Mouse (Mus musculus) B cell, adult 2 months (primary cell): ENCODE measurements around the gene Prkcsh.

Experiments
- DNase-seq, 2 experiments: peaks; one replicate each; pipeline ENCODE4 v3.0.0; 2022

The Prkcsh gene

DNA sequence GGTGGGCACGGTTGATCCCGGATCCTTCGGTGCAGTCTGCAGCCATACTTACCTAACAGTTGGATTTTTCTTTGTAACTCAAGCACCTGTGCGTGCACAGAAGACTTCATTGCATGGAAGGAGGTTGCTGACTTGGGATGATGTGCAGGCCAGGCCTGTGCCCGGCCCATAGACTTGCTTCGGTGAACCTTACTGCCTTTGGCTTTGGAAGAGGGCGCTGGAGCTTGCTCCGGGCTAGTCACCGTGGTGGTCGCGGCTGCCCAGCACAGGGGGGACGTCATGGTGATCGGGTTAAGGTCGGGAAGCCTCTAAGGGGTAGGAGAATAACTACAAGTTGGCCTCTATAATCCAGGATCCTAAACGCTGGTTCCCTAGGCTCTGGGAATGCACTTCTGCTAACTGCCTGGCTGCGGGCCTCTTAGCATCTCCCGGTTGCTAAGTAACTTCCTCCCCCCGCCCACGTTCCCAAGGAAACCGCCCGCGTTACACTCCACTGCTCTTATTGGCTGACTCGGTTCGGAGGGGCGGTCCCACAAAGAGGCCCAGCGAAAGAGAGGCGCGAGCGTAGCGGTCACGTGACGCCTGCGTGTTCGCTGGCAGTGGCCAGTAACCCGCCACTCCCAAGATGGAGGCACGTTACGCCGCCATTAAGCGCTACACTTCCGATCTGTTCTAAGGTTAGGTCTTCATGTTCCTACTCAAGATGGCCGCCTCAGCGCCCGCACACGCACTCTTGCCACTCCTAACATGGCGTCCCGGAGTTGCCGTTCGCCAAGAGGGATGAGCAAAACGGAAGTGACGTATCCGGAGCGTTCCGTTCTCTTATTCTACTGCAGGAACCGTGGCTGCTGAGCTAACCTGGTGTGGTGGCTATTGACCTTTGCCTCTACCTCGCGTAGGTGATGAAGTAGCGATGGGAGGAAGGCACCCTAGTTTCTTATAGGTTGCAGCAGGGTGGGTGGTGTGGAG, at the start of gene Prkcsh, which contains the start of gene Ccdc151:
Gene Prkcsh (plus strand): TSS at position 613 of the 969 bp plus-strand sequence.
Gene Ccdc151 (minus strand): TSS at position 441 of the 969 bp plus-strand sequence.
- DNase-seq = peak; percentile 95 to 98

DNA sequence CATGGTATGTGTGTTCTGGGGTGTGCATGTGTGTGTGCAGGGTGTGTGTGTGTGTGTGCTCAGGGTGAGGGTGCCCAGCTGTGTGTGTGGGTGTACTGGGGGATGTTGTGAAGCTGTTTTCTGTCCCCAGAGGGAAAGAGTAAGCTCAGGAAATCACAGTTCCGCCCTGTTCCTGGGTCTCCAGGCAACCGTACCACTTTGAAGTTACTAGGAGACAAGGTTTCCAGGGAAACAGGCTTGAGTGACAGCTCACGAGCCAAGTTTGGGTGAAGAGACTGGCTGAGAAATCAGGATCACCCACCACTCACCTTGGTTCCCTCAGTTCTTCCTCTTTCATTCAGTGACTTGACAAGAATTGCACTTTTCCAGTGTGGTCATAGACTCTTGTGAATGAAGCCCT, 49.0 kb upstream of the Prkcsh start:
- no peak for DNase-seq

DNA sequence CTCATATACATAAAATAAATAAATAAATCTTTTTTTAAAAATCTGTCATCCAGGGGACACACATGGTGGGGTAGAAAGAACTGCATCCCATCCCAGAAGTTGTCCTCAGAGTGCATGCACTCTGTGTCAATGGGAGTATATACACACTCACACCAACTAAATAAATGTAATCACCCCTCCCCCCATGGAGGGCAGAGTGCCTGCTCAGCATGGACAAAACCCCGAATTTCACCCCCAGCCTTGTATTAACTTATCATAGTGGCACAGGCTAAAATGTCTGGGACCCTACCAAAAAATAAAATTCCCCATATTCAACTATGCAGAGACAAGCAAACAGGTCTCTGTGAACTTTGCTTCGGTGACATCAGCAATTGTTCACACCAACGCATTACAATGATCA, 48.0 kb upstream of the Prkcsh start:
- no peak for DNase-seq

DNA sequence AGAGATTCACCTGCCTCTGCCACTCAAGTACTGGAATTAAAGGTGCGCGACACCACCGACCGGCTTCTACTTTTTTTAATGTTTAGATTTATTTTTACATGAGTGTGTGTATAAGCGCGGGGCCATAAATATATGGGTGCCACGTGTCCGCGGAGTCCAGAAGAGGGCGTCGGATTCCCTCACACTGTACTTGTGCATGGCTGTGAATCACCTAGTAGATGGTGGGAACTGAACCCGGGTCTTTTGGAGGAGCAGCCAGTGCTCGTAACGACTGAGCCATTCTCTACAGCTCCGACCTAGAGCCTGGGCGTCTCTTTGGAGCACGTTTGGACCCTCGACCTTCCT, 47.4 kb upstream of the Prkcsh start:
- no peak for DNase-seq

DNA sequence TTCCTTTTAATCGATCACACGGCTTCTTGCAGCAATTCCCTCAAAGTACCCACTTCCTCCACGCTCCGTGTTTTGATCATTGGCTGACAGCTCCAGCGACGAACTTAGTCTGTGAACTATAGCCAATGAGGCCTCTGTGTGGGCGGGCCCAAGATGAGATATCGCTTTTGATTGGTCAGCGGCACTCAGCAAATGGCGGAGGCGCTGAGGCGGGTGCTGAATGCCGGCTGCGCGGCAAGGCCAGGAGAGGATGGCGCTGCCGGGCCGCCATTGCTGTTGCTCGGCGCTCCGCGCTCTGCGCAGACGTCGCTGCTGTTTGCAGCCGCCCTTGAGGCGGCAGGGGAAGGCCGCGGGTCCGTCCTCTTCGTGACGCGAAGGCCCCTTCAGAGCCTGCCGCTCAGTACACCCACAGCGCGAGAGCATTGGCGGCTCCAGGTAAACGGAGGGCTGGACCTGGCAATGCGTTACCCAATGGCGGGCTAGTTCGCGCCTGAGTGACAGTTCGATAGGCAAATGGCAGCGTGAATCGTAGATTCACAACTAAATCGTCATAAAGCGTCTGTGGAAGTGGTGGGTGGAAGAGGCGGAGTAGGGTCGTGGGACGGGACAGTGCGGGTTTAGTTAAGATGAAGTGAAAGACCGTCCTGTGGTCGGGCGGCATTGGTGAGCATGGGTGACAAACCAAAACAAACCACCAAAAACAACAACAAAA, 46.9 kb upstream of the Prkcsh start, which contains the start of gene Swsap1:
Gene Swsap1 (plus strand): TSS at position 186 of the 712 bp plus-strand sequence.
- DNase-seq = peak; percentile 95 to 96

DNA sequence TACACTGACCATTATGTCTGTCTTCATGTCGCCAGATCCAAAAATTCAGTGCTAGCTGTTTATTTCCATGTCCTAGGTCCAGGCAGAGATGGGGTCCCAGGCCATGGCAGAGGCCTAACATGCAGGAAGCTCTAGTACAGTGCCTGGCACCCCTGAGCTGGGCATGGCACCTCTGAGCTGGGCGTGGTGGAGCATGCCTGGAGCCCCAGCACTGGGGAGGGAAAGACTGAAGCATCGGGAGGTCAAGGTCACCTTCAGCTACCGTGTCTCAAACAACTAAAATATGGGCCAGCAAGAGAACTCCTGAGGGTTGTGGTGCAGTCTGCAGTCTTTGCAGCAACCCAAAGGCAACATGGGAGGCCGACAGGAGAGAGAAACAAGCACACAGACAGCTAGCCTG, 44.2 kb upstream of the Prkcsh start:
- DNase-seq = no peak

DNA sequence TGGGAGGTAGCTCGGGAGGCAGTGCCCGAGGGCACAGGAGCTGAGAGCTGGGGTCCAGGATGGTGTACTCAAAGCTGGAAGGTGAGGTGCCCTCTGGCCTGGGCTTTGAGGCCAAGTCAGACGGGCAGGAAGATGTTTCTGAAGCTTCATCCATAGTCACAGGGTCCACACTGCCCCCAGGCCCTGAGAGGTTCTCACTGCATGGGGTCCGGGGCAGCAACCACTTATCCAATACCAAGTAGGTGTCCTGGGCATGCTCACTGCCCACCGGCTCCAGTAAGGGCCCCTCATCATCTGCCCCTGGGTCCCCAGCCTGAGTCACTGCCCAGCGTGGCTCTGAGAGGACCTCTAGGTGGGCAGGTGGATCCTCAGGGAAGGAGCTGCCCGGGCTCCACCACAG, 43.4 kb upstream of the Prkcsh start:
- no peak for DNase-seq

DNA sequence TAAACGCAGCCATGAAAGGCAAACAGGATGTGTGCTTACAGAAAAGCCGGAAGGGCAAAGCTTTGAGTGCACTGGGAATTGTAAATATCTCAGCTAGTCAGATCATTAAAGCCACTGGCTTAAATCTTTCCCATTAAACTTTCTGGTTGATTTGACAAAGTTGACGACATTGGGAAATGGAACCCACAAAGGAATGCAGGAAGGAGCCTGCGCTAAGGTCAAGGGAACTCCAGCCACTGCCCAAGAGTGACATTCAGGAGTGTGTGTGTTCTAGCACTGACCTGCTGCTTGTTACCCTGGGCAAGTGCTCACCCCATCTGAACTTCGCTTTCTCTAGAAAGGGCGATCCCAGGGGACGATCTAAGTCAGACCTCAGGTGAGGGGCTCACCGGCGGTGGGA, 42.5 kb upstream of the Prkcsh start:
- no peak for DNase-seq

DNA sequence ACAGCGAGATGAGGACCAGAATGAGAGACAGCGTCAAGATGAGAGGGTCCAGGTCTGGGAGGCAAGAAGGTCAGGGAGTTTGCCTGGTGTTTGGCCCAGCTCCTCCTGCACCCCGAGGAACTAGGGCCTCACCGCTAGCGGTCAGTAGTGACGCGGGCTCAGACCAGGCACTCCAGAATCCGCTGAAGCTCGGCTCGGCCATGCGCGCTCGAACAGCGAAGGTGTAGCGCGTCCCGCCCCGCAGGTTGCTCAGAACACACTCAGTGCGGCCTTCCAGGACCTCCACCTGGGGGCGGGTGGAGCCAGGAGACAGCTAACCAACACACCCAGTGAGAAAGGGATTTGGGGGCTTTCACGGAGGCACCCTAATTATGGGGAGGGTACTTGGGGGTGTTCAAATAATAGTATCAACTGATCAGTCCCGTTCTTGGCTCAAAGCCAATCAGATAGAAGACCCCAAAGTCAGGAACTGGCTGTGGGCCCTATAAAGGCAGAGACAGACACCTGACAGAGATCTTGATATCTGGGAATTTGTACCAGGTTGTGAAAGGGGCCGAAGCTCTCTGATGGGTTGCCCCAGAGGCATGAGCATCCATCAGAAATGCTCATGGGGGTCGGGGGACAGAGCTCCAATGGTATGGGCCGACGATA, 41.9 kb upstream of the Prkcsh start:
- DNase-seq = no peak

DNA sequence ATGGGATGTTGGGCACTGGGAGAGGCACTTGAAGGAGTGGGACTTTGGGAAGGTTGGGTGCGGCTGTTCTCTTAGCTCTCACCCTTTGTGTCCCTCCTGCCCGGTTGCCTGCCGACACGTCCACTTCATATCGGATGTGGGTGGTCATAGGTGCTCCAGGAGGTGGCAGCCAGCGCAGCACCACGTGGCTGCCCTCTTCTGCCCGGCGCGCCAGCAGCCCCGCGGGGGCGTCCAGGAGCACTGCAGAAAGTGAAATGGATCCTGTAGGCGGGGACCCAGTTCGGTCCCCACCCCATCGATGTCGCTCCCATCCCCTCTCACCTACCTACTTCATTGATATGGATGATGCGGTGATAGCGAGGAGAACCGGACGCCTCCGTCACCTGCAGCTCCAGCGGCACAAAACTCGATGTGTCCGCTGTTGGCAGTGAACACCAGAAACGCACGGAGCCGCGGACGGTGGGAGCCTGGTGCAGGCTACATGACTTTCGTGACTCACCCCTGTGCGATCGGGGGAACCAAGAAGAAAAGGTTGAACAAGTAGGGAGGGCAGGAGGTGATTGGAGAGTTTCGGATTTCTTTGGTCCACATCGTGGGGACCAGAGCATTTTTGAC, 41.1 kb upstream of the Prkcsh start:
- peak in 1 of 2 experiments; percentile 20 for DNase-seq

DNA sequence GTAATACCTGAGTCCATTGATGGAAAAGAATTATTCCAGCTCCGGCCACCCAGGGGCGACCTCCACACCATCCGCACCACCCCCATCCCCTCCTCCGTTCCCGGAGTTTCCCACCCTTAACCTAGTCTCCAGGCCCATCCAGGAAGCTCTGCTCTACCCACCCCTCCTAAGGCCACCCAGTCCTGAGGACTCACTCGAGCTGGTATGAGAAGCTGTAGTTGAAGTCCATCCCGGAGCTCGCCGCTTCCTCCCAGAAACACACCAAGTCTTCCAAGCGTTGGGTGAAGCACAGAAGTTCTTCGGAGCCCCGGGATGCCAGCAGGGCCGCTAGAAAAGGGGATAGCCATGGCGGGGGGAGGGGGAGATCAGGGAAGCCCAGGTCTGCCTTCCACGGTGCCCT, 40.6 kb upstream of the Prkcsh start:
- no peak for DNase-seq

DNA sequence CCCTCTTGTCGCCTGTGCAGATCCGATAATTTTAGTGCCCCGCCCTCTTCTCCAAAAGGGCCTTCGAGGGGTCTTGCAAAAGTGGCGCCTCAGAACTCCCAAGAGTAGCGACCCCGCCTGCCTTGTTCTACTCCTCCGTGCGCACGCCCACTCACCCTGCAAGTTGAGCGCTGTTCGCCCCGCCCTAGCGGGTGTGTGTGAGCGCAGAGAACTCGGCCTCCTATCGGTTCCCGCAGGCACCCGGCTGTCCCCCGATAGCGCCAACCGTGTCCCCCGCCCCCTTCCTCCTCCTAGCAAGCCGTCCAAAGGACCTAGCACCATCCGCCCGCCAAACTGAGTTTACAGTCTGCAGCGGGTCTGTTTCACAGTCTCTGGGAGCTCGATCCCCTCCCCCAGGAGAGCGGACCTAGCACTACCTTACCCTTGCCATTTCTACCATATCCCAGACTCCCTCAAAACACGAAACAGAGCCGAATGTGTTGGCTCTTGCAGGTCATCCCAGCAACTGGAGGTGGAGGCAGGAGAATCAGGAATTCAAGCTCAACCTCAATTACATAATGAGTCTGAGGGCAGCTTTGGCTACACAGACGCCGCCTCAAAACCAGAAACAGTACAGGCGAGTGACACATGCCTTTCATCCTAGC, 40.1 kb upstream of the Prkcsh start:
- DNase-seq = peak; percentile 50 to 57

DNA sequence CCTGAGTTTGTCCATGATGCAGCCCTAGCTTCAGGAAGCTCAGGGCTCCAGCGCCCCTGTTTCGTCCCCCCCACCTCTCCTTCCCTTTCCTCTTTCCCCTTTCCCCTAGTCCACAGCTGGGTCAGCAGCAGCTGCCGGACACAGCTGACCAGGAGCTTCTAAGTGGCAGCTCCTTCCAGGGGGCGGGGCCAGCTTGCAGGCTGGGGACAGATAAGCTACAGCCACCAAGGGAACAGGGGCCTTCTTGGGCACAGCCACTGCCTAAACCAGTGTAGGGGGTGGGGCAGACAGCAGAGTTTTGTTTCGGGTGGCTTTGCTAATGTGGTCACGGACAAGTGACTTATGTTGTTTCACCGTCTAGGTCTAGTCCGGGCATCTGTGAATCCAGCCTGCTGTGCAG, 39.2 kb upstream of the Prkcsh start, which contains the start of gene Epor:
Gene Epor (minus strand): TSS at position 90 of the 400 bp plus-strand sequence.
- DNase-seq = no peak

DNA sequence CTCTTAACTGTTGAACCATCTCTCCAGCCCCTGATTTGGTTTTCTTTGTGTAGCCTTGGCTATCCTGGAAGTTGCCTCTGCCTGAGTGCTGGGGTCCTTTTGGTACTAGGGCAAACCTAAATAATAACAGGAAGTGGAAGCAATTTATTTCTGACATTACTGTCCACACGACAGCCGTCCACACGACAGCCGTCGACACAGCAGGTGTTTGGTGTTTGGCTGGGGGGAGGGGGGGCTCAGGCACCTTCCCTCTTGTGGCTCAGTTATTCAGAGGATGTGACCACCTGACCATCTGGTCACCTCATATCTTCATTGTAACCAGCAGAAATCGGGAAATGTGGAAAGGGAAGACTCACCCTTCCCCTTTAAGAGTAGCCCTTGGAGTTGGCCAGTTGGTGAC, 33.7 kb upstream of the Prkcsh start:
- no peak for DNase-seq

DNA sequence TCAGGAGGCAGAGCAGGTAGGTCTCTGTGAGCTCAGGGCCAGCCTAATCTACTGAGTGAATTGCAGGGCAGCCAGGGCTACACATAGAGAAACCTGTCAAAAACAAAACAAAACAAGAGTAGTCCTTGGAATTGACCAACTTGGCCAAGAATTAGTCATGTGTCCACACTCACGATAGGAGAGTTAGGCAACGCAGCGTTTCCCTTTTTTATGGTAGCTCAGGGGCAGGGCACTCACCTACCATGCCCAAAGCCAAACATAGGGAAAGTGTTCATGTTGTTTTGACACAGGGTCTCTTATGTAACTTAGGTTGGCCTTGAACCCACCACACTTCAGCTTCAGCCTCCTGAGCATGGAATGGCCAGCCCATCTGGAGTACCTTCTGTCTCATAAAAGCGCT, 33.3 kb upstream of the Prkcsh start:
- no peak for DNase-seq

DNA sequence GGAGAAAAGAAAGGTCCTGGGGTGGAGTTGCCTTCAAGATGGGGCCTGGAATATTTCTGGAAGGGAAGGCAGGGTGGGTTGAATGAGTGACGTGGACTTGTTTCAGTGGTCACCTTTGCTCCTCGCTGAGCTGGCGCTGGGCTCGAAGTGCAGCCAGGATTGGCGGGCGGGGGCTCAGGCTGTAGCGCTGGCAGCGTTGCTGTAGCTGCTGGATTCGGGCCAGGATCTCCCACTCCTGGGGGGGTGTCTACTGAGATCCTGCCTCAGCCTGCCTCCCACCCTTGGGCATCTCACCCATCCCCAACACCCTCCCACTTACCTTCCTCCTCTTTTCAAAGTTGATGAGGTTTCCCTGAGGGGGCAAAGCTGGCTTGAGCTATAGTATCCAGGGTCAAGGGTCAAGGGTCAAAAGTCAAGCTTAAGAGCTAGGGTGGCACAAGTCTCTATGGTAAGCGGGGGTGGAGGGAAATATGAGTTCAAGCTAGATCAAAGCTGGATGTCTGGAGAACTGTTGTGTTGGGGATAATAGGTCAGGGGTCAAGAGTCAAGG, 25.9 kb upstream of the Prkcsh start:
- no peak for DNase-seq

DNA sequence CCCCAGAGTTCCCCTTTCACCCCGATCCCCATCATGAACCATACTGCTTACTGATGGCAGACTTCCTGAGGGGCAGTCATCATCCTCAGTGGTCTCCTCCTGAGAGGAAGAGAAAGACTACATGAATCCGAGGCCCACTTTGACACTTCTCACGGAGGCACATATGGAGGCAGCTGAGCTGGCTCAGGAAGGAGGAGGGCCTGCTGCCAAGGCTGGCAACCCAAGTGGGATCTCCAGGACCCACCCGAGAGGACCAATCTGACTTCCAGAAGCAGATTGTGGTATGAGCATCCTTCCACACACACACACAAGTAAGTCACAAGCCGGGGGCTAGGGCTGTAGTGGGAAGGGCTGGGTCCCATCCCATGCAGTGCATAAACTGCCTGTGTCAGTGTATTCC, 25.3 kb upstream of the Prkcsh start:
- no peak for DNase-seq

DNA sequence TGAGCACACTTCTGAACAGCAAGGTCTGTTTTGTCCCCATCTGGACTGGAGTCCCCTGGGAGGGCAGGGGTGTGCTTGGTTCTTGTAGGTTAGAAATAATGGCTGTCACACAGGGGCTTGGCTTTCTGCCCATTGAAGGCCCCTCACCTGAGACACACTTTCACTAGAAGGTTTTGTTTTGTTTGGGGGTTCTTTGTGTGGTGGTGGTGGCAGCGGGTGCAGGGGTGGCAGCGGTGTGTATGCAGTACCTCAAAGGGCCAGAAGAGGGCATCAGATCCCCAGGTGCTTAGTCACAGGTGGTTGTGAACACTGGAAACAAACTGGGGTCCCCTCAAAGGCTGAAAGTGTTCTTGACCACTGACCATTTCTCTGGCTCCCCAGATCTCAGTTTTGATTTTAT, 24.6 kb upstream of the Prkcsh start:
- peak; percentile 73 to 75 for DNase-seq

DNA sequence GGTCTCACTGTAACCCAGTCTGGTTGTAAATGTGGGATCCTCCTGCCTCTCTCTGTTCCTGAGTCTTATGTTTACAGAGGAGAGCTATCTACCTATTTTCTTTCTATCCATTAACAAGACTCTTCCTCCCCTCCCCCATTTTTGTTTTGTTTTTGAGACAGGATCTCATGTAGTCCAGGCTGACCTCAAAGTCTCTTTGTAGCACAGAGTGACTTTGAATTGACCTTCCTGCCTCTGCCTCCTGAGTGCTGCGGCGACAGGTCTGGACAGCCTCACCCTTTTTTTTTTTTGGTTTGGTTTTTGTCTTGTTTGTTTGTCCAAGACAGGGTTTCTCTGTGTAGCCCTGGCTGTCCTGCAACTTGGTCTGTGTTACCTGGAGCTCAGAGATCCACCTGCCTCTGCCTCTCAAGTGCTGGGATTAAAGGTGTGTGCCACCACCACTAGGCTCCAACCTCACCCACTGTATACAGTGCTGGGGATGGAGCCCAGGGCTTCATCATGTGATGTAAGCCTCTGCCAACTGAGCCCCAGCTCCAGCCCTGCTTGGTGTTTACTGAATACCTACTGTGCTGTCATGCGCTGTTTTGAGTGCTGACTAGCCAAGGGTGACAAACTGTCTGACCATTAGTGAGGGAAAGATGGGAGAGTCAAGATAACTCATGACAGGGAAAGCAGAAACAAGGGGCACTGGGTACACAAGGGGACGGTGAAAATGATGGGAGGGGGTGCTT, 24.0 kb upstream of the Prkcsh start:
- no peak for DNase-seq

DNA sequence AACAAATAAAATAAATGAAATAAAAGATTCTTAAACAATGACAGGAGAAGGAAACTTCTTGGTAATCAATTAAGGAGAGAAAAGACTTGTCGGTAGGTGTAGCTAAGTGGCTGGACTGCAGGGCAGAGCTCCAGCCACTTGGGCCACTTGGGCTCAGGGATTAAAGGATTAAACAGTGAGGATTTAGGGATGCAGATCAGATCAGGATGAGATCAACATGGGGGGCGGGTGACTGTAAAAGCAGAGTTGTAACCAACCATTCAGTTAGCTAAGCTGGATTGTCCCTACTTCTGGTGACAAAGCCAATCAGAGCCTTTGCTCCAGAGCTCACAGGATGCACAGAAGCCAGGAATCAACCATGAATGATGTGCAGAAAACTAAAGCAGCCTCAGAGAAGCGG, 18.7 kb upstream of the Prkcsh start:
- DNase-seq = no peak

DNA sequence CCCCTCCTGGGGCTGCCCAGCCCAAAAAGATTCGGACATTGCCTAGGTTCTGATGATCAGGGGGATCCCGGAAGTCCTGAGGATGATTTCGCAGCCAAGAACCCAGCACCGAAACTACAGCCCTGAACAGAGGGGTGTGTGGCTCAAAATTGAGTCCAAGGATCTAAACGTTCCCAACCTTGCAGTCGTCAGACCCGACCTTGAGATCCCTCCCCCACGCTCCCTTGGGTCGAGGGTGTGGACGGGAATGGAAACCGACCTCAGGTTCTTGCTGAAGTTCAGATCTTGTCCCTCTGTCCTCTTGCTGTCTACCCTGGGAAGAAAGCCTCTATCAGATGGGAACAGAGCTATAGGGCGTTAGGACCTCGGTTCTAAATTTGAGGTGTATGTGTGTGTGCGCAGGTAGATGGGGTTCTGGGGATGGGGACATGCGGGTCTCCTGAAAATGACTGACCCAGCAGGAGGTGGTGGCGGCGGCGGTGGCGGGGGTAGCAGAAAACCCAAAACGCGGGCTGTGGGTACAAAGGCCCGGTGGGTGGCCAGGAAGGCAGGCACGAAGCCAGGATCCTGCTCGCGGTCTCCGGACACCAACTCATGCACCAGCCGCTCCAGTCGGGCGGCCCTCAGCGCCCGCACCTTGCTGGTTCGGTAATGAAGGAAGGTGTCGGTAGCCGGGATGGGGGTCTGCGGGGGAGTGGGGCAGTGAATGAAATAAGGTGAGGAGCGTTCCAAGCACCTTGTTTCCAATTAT, 14.8 kb upstream of the Prkcsh start:
- DNase-seq = no peak
